Mouse (Mus musculus): Measurements from ENCODE around the gene Peg3.

DNA sequence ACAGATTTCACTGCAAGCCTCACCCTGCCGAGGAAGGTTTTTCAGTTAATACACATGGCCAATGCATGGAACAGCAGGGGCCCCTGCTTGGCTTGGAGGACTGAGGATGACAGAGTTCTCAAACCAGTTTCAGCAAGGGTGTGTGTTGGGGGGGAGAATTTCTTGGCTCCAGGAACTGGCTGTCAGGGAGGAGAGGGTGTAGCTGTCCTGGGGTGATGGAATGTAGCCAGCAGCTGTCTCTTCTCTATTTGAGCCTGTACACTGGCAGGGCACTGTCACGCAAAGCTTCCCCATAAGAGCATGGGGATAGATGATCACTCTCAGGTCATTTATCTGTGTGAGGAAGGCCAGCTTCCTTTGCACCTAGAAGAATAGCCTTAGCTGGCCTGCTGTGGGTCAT, 46.9 kb upstream of the Peg3 start:
- no peak for TF ChIP-seq POLR2A (IDR thresholded peaks at IDR 0.05; ENCODE audit: control insufficient read depth in 1 of 2, insufficient read depth in 1 of 2, low read depth in 1 of 2, low read length in 2 of 2, poor library complexity in 1 of 2)
- TF ChIP-seq NRF1 (IDR thresholded peaks at IDR 0.05; ENCODE audit: insufficient read depth, low read depth, low read length, poor library complexity, severe bottlenecking), result no peak
- TF ChIP-seq CTCF (IDR thresholded peaks at IDR 0.05 in 2 of 3, conservative IDR thresholded peaks at IDR 0.05 in 1 of 3; ENCODE audit: control insufficient read depth in 1 of 3, insufficient read depth in 1 of 3, low read depth in 2 of 3, low read length in 3 of 3, poor library complexity in 1 of 3, severe bottlenecking in 1 of 3), result no peak
- TF ChIP-seq RCOR1 (IDR thresholded peaks at IDR 0.05; ENCODE audit: low read depth, low read length), result no peak
- no peak for TF ChIP-seq MAFK (IDR thresholded peaks at IDR 0.05; ENCODE audit: borderline replicate concordance, low read depth, low read length)
- TF ChIP-seq SIN3A (IDR thresholded peaks at IDR 0.05; ENCODE audit: low read length), result no peak
- no peak for TF ChIP-seq NELFE (IDR thresholded peaks at IDR 0.05; ENCODE audit: low read depth, low read length)
- no peak for TF ChIP-seq ETS1 (IDR thresholded peaks at IDR 0.05; ENCODE audit: low read depth, low read length)
- TF ChIP-seq RAD21 (IDR thresholded peaks at IDR 0.05; ENCODE audit: low read depth, low read length), result no peak
- TF ChIP-seq KAT2A (conservative IDR thresholded peaks at IDR 0.05; ENCODE audit: low read depth, low read length), result no peak
- no peak for TF ChIP-seq GABPA (IDR thresholded peaks at IDR 0.05; ENCODE audit: low read depth, low read length)
- no peak for TF ChIP-seq USF2 (IDR thresholded peaks at IDR 0.05; ENCODE audit: borderline replicate concordance in 1 of 2, insufficient read depth in 1 of 2, low read depth in 1 of 2, low read length in 2 of 2)
- no peak for TF ChIP-seq MYC (IDR thresholded peaks at IDR 0.05; ENCODE audit: low read depth, low read length)

Data from MEL (cell line).